Mouse (Mus musculus): ENCODE measurements around the gene Samd7.

DNA sequence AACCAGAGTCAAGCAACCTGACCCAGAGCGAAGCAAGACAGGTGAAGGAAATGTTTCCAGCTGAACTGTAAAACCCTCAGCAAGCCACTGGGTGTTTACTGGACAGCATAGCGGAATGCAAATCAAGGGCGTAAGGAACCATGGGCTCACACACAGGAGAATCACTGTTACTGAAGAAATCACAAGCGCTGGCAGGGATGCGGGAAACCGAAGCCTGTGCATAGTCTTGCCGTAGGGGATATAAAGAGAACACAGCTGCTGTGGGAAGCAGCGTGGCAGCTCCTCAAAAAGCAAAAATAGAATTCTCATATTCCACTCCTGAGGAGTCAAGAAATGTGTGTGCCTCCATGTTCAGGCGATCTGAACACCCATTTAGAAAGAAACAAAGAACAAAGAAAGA, 9.3 kb upstream of the Samd7 start:
- TF ChIP-seq POLR2A (IDR thresholded peaks at IDR 0.05; ENCODE audit: borderline replicate concordance, extremely low read depth, insufficient read depth, insufficient read length, poor library complexity, severe bottlenecking): no peak
- TF ChIP-seq CTCF (IDR thresholded peaks at IDR 0.05; ENCODE audit: borderline replicate concordance, extremely low read depth, insufficient read depth, insufficient read length): no peak

Data from brain, embryonic 14.5 days (tissue).